Mouse (Mus musculus) heart, embryonic 11.5 days (tissue): ENCODE measurements at regions not wholly inside any gene's neighbourhood (a gene's known extent, or its start where the extent isn't known, plus 50 kb on each side); places are given as distances from the start of the nearest gene placed in this dataset.

ENCODE experiments used
- ATAC-seq: fragments of 200-750 bp; cut with Nextera tagmentation; replicated peaks from 2 replicates; pipeline ENCODE4 v1.8.0; 2017; ENCODE audit warnings: moderate library complexity; ENCODE audit not compliant: insufficient number of reproducible peaks, low FRiP score, low TSS enrichment
- H3K27ac ChIP-seq: fragments of 300-500 bp; sonication (generic); 2 replicates; pipeline ENCODE4 v1.5.1; 2014; ENCODE audit warnings: mild to moderate bottlenecking, low read depth, low read length
- H3K27me3 ChIP-seq: fragments of 300-500 bp; sonication (generic); 2 replicates; pipeline ENCODE4 v1.6.1; 2014; ENCODE audit warnings: mild to moderate bottlenecking, low read length, mixed read lengths; ENCODE audit not compliant: control insufficient read depth, insufficient read depth
- H3K36me3 ChIP-seq: fragments of 300-500 bp; sonication (generic); 2 replicates; pipeline ENCODE4 v1.6.1; 2014; ENCODE audit warnings: mild to moderate bottlenecking, low read length, moderate library complexity, mixed read lengths; ENCODE audit not compliant: control insufficient read depth, insufficient read depth
- H3K4me1 ChIP-seq: fragments of 300-500 bp; sonication (generic); 2 replicates; pipeline ENCODE4 v1.6.1; 2014; ENCODE audit warnings: low read length; ENCODE audit not compliant: control insufficient read depth, insufficient read depth
- H3K4me2 ChIP-seq: fragments of 300-500 bp; sonication (generic); 2 replicates; pipeline ENCODE4 v1.6.1; 2014; ENCODE audit warnings: mild to moderate bottlenecking, moderate library complexity
- H3K4me3 ChIP-seq: fragments of 300-500 bp; sonication (generic); 2 replicates; pipeline ENCODE4 v1.5.1; 2014; ENCODE audit warnings: low read depth, low read length
- H3K9ac ChIP-seq: fragments of 300-500 bp; sonication (generic); 2 replicates; pipeline ENCODE4 v1.6.1; 2014; ENCODE audit warnings: mild to moderate bottlenecking, low read depth, low read length, moderate library complexity
- H3K9me3 ChIP-seq: fragments of 300-500 bp; sonication (generic); replicated peaks from 2 replicates; pipeline ENCODE4 v1.6.1; 2016; ENCODE audit warnings: low read length; ENCODE audit not compliant: control insufficient read depth
- WGBS: fragments of 180-500 bp; shearing (Covaris S2); extraction: QIAGEN DNeasy Blood & Tissue Kit; methylation state at CpG from one replicate; pipeline ENCODE4 v1.1.7; 2014; ENCODE audit not compliant: insufficient replicate concordance; 5-methylcytosine and 5-hydroxymethylcytosine counted together

GRCm38 (mm10) chr13:48746301-48746700 is 83.5 kb downstream of the Barx1 start:
- ATAC-seq, result no peak
- Histone ChIP-seq H3K9me3 (no peaks in the 10 kb centered on the region), H3K36me3 (no peaks in the 10 kb centered on the region), H3K27ac (no peak overlapping the region), H3K9ac (no peak overlapping the region), H3K4me3 (no peak overlapping the region), H3K4me1 (0 out of 2 replicates have a peak, but pooled peaks cover 3% of the 10 kb centered on the region), H3K27me3 (peaks cover 8% of the 10 kb centered on the region; the same call in 1 of the 2 replicates), H3K4me2 (no peak overlapping the region)
- 50% methylated on average over 7 of the region's 7 CpGs for WGBS
